Mouse (Mus musculus) thymus, adult 2 months (tissue): Measurements from ENCODE around the gene Rbm25.

Experiments used
- CTCF ChIP-seq: fragments of 200-500 bp; IDR thresholded peaks from 2 replicates; pipeline ENCODE4 v1.5.1; 2012; ENCODE audit warnings: mild to moderate bottlenecking, control low read depth, low read length, moderate library complexity, borderline replicate concordance; ENCODE audit not compliant: control insufficient read depth, poor library complexity, insufficient read depth; ENCODE audit errors: extremely low read depth
- POLR2A ChIP-seq: fragments of 200-500 bp; IDR thresholded peaks from 2 replicates; pipeline ENCODE4 v1.6.1; 2012; ENCODE audit warnings: mild to moderate bottlenecking, low read length, control low read depth, moderate library complexity; ENCODE audit not compliant: control insufficient read depth, poor library complexity, insufficient read depth; ENCODE audit errors: extremely low read depth

DNA sequence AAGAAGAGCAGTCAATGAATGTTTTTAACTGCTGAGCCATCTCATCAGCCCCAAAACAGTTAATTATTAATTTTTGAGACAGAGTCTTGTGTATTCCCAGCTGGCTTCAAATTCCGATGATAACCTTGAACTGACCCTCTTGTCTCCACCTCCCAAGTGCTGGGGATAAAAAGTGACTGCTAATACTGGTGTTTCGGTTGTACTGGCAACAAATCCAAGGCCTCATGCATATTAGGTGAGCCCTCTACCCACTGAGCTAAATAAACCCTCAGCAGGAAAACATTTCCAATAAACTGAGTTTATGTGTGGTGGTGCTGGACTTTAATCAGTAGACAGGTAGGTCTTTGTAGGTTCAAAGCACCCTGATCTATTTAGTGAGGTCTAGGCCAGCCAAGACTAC lies 12.1 kb upstream of the Rbm25 start:
- TF ChIP-seq CTCF (no peak), POLR2A (no peak)
